Mouse (Mus musculus): ENCODE measurements around the gene Fbxo47.

Gene Fbxo47

DNA sequence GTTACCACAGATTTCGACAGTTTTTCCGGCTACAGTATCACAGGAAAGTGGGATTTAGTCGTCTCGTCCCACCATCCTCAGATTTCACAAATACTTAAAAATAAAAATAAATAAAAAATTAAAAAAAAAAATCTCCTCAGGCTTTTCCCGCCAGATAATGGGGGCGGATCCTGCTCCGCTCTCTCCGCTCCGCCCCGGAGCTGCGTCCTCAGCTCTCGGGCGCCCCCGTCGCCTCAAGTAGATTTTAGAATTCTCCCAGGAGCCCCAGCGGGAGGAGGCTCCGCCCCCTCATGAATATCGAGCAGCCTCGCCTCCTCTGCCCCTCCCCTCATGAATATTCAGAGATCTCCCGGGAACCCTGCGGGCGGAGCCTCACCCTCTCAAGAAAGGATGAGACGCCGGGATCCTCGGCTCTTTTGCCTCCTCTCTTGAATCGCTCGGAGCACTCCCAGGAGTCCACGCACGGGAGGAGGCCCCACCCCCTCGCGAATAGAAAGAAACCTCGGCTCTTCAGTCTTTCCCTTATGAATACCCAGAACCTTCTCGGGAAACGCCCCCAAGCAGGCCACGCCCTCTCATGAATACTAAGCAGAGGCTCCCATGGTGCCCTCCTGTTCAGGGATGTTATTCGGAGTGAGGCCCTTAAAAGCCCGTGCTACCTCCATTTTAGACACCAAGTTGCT, at the start of gene Fbxo47:
Fbxo47 (minus strand) TSS at position 237 of the 683 bp plus-strand sequence.
- POLR2A ChIA-PET: interaction anchor here (0.5 to 4.9 kb wide), 161 partner anchors 9 to 904 kb away, joined by 3 to 57 read pairs (median 4); partner anchors contain the start of genes 1700001P01Rik (in 3 of the 4), B230217C12Rik (in 3 of the 4), Lasp1 (in 3 of the 4) and Rpl19 (in 3 of the 4)
- CTCF ChIA-PET: interaction anchor here (0.5 to 2.8 kb wide), 22 partner anchors 16 to 562 kb away, joined by 3 to 13 read pairs (median 4); partner anchors contain the start of genes Arl5c (in 1 of the 4) and Grb7 (in 1 of the 4)

DNA sequence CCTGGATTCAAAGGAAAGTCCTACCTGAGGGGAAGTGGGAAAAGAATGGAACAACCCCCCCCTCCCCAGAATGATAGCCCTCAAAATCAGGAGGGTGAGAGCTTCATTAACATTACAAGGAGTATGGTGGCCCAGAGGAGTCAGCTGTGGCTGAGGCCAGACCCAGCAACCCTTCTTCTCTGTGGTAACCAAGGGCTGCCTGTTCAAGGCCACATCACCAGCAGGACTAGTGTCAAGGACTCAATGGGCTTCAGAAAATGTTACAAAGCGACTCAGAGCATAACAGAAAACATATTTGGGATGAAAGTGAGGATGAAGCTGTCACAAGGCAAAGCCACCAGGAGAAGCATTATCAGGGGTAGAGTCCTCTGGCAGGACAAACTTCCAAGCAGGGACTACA, 49.6 kb upstream of the Fbxo47 start:
- POLR2A ChIA-PET: interaction anchor here in 3 of 4 experiments (0.6 to 3.5 kb wide), 27 partner anchors 9 to 219 kb away, joined by 3 to 12 read pairs (median 4); partner anchors contain the start of genes Fbxo47 (in 1 of the 3), Rpl19 (in 1 of the 3) and Rpl23 (in 1 of the 3)
- CTCF ChIA-PET: interaction anchor here in 3 of 4 experiments (0.6 to 1.8 kb wide), 12 partner anchors 11 to 385 kb away, joined by 3 to 6 read pairs (median 4); no protein-coding TSS in a partner anchor

DNA sequence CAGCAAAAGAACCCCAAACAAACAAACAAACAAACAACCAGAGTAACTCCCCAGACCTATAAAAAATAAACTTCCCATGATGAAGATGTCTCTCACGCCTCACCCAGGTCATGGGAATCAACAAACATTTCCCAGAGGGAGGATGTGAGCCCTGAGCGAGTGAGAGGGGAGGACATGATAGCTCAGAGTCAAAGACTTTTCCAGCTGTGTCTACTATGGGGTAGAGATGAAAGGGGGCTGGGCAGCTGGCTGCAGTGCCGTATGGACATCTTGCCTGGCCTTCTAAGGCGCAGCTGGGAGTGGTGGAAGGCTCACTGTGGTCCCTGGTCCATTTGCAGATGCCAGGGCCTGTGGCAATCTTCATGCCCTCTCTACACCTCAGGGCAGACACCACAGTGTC, 45.0 kb upstream of the Fbxo47 start:
- ChIA-PET POLR2A (interaction anchor here in 1 of 4 experiments (0.8 to 1.3 kb wide), 2 partner anchors 10 to 13 kb away, joined by 3 to 4 read pairs; no protein-coding TSS in a partner anchor), CTCF (interaction anchor here in 2 of 4 experiments (0.6 to 0.7 kb wide), 3 partner anchors 27 to 116 kb away, joined by 3 to 4 read pairs (median 3); no protein-coding TSS in a partner anchor)

DNA sequence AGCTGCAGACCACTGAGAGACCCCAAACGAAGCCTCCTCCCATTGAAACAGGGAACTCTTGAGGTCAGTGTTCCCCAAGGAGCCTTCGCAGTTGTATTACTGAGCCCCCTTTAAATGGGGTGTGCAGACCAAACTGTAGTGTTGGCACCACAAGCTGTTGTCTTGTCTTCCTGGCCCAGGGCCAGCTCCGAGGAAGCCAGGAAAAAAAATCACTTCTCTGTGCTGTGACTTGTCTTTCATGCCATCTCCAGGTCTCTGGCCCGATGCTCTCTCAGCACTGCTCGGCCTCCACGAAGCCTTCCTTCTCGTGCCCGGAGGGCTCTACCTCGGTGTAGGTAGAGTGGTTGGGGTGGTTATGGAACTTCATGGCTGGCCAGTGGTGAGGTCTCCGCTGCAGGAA, 40.3 kb upstream of the Fbxo47 start:
- POLR2A ChIA-PET: interaction anchor here in 2 of 4 experiments (0.8 to 2.0 kb wide), 9 partner anchors 14 to 149 kb away, joined by 3 to 8 read pairs (median 5); partner anchors contain the start of genes Fbxo47 (in 2 of the 2) and 1700001P01Rik (in 1 of the 2)
- CTCF ChIA-PET: interaction anchor here (0.5 to 1.9 kb wide), 5 partner anchors 12 to 71 kb away, joined by 3 to 8 read pairs (median 6); no protein-coding TSS in a partner anchor

DNA sequence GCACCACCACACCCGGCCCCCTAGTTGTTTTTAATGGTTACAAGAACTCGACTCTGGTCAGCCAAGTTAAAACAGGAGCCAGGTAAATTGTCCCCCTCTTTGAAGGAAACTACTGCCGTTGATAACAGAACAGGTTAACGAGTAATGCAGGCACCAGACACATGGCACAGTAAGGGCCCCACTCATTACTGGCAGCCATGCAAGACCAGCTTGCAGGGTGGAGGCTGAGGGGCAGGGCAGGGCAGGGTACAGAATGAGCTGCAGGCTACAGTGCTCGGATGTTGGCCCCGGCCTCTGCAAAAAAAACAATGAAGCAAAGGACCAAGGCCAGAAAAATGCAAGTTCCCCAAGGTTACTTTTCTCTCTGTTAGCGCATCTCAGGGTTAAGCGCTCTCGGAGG, 39.7 kb upstream of the Fbxo47 start:
- CTCF ChIA-PET: interaction anchor here (0.5 to 2.3 kb wide), 7 partner anchors 13 to 79 kb away, joined by 3 to 8 read pairs (median 6); no protein-coding TSS in a partner anchor
- POLR2A ChIA-PET: interaction anchor here in 3 of 4 experiments (0.6 to 2.2 kb wide), 25 partner anchors 9 to 267 kb away, joined by 3 to 9 read pairs (median 3); partner anchors contain the start of genes Fbxo47 (in 2 of the 3), 1700001P01Rik (in 1 of the 3), Psmb3 (in 1 of the 3) and Rpl19 (in 1 of the 3)

- POLR2A ChIA-PET: interaction anchor here in 3 of 4 experiments (0.6 to 3.2 kb wide), 23 partner anchors 10 to 259 kb away, joined by 3 to 16 read pairs (median 4); partner anchors contain the start of genes Rpl19 (in 3 of the 3), Arl5c (in 1 of the 3) and Fbxo47 (in 1 of the 3)
- CTCF ChIA-PET: interaction anchor here in 2 of 4 experiments (1.2 kb wide), 3 partner anchors 54 to 87 kb away, joined by 3 to 6 read pairs (median 4); no protein-coding TSS in a partner anchor
Observed at GRCm38 (mm10) chr11:97915974-97916503, 32.1 kb upstream of the Fbxo47 start.

GRCm38 (mm10) chr11:97915471-97915870, 31.5 kb upstream of the Fbxo47 start:
- ChIA-PET POLR2A (interaction anchor here (0.6 to 3.2 kb wide), 25 partner anchors 9 to 382 kb away, joined by 3 to 16 read pairs (median 4); partner anchors contain the start of genes Rpl19 (in 2 of the 4), B230217C12Rik (in 1 of the 4) and Fbxo47 (in 1 of the 4)), CTCF (interaction anchor here in 3 of 4 experiments (0.7 to 2.3 kb wide), 5 partner anchors 12 to 182 kb away, joined by 3 to 9 read pairs (median 4); no protein-coding TSS in a partner anchor)

DNA sequence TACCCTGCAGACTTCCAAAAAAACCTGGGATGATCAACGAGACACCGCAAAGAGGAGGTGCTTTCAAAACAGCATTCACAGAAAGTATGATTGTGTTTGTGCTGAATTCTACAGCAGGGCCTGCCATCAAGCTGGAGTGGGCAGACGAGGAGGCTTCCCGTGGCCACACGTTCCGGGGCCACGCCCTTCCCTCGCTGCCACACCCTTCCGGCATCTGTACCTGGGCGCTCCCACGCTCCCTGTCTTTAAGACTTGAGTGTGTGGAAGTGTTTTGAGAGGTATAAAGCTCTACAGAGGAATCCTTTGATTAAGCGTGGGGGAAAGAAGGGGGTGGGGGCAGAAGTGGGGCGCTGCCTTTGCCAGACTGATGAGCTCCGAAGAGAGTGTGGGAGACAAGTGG, 29.2 kb upstream of the Fbxo47 start:
- ChIA-PET CTCF (interaction anchor here in 1 of 4 experiments (0.8 to 2.3 kb wide), 2 partner anchors 13 to 107 kb away, joined by 4 to 9 read pairs; no protein-coding TSS in a partner anchor), POLR2A (interaction anchor here in 3 of 4 experiments (0.7 to 1.9 kb wide), 6 partner anchors 13 to 147 kb away, joined by 3 to 6 read pairs (median 4); partner anchors contain the start of genes Fbxo47 (in 2 of the 3), Cwc25 (in 1 of the 3) and Rpl19 (in 1 of the 3))

DNA sequence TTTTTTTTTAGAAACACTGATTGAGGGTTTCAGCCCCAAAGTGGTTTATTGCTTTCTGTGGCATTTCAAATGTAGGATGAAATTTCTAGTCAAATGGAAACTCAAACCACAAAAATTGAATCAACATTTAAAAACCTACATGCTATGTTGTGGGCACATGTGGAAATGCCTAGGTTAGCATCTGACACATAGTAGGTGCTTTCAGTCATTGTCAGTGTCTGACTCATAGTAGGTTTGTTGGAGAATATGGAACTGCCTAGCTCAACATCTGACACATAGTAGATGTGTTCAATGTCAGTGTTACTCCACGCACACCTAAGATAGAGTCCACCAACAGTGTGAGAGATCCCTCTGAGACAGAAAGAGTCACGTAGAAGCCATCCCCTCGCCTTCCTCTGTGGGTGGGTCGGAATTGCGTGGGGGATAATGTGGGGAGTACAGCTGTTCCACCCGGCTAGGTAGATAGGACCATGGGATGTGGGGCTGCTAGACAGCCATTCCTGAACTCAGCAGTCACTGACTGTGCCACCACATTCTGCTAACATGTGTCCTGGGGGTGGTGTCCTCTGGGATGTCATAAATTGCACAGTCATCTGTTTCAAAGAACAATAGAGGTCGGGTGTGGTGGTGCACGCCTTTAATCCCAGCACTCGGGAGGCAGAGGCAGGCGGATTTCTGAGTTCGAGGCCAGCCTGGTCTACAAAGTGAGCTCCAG, 24.8 kb upstream of the Fbxo47 start:
- POLR2A ChIA-PET: interaction anchor here in 3 of 4 experiments (0.6 to 2.7 kb wide), 13 partner anchors 9 to 619 kb away, joined by 3 to 9 read pairs (median 4); partner anchors contain the start of gene Fbxo47 (in 1 of the 3)
- CTCF ChIA-PET: interaction anchor here in 3 of 4 experiments (0.6 to 2.3 kb wide), 4 partner anchors 9 to 64 kb away, joined by 3 to 7 read pairs (median 3); no protein-coding TSS in a partner anchor

DNA sequence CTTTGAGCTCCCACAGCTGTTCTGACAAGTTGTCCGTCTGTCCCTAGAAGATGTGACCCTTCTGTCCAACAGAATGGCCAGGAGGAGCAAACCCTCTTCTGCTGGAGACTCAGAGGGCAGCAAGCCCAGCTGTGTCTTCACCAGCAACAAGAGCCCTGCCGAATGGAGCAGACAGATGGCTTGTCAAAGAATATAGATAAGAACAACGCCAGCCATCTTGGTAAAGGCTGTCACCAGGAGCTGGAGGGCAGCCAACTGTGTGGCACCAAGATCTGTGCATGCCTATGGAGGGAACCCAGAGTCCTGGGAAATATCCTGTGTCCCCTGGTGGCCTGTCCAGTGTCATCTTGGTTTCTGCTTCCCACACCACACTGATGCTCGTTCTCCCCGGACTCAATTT, 24.0 kb upstream of the Fbxo47 start:
- ChIA-PET POLR2A (interaction anchor here in 3 of 4 experiments (0.6 to 2.7 kb wide), 5 partner anchors 8 to 351 kb away, joined by 3 to 9 read pairs (median 4); partner anchors contain the start of gene Fbxo47 (in 1 of the 3)), CTCF (interaction anchor here in 2 of 4 experiments (0.6 to 2.3 kb wide), 4 partner anchors 8 to 181 kb away, joined by 3 to 7 read pairs (median 6); no protein-coding TSS in a partner anchor)

DNA sequence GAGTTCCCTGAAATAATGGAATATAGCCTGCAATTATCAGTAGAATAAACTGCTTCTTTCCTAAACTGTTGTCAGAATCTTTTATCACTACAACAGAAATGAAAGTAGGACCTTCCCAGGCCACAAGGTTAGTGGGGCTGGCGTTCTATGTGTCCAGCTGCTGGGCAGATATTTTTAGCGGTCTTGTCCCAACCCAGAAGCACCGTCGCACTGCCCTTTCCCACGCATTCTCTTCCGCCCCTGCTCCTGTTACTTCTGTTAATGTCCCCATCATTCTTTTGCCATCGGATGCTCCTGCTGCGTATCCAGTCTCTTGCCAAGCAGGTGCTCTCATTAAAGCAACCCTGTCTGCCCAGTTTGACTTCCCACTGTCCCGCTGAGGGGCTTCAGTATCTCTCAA, 23.0 kb upstream of the Fbxo47 start:
- POLR2A ChIA-PET: interaction anchor here in 3 of 4 experiments (1.2 to 2.6 kb wide), 6 partner anchors 8 to 74 kb away, joined by 3 to 16 read pairs (median 6); no protein-coding TSS in a partner anchor
- CTCF ChIA-PET: interaction anchor here in 1 of 4 experiments (0.8 to 1.8 kb wide), 4 partner anchors 43 to 96 kb away, joined by 3 read pairs; partner anchors contain the start of gene Plxdc1

GRCm38 (mm10) chr11:97905941-97906340, 22.0 kb upstream of the Fbxo47 start:
- POLR2A ChIA-PET: interaction anchor here in 3 of 4 experiments (0.6 to 2.6 kb wide), 30 partner anchors 8 to 465 kb away, joined by 3 to 16 read pairs (median 4); partner anchors contain the start of genes Fbxo47 (in 2 of the 3), Rpl23 (in 2 of the 3), Arl5c (in 1 of the 3) and Fbxl20 (in 1 of the 3)
- CTCF ChIA-PET: interaction anchor here (0.6 to 2.1 kb wide), 13 partner anchors 21 to 1382 kb away, joined by 3 to 19 read pairs (median 3); partner anchors contain the start of genes Fbxl20 (in 1 of the 4) and Plxdc1 (in 1 of the 4)

DNA sequence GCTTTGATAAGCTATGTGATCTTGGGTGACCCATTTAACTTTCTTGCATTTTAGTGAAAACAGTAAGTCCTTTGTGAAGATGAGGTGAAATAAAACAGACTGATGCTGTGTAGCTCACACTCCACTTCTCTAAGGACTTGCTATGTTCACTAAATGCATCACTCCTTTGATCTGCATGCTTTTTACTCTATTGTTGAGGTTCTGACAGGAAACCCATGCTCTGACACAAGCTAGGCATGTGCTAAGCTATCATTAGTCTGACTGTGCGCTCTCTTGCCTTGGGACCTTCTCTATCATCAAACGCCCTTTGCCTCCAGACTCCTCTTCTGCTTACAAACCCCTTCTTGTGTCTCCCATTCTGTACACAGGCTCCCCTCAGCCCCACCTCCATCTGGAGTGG, 21.6 kb upstream of the Fbxo47 start:
- ChIA-PET CTCF (interaction anchor here (0.5 to 2.1 kb wide), 12 partner anchors 31 to 1382 kb away, joined by 3 to 7 read pairs (median 3); partner anchors contain the start of gene Plxdc1 (in 1 of the 4)), POLR2A (interaction anchor here in 3 of 4 experiments (0.7 to 2.6 kb wide), 26 partner anchors 8 to 245 kb away, joined by 3 to 16 read pairs (median 3); partner anchors contain the start of genes Fbxo47 (in 2 of the 3), Arl5c (in 1 of the 3), Fbxl20 (in 1 of the 3) and Lasp1 (in 1 of the 3))

GRCm38 (mm10) chr11:97904801-97905200, 20.8 kb upstream of the Fbxo47 start:
- POLR2A ChIA-PET: interaction anchor here in 3 of 4 experiments (0.7 to 2.6 kb wide), 9 partner anchors 10 to 50 kb away, joined by 3 to 16 read pairs (median 5); partner anchors contain the start of gene Fbxo47 (in 1 of the 3)
- CTCF ChIA-PET: interaction anchor here in 3 of 4 experiments (0.5 to 2.1 kb wide), 3 partner anchors 68 to 161 kb away, joined by 3 to 7 read pairs (median 3); no protein-coding TSS in a partner anchor

DNA sequence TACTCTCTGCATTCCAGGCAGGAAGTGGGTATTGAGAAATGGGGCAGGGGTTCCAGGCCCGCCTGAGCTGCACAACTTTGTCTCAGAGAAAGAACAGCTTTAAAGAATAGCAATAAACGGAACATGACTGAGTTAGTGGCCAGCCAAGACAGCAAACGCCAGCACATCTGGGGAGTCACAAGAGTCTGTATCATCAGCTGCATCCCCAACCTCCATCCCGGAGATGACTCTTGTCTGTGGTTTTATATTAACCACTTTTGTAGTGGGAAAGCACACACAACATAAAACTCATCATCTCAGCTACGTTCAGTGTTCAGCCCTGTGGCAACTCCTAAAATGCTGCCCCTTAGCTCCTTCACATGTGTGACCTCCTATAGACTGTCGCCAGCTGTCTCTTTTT, 17.9 kb upstream of the Fbxo47 start:
- ChIA-PET POLR2A (interaction anchor here (0.6 to 1.8 kb wide), 9 partner anchors 14 to 119 kb away, joined by 3 to 5 read pairs (median 3); partner anchors contain the start of genes B230217C12Rik (in 1 of the 4), Fbxo47 (in 1 of the 4) and Rpl23 (in 1 of the 4)), CTCF (interaction anchor here in 3 of 4 experiments (0.5 to 0.9 kb wide), 4 partner anchors 27 to 270 kb away, joined by 3 to 4 read pairs (median 3); no protein-coding TSS in a partner anchor)

GRCm38 (mm10) chr11:97899822-97900221, 15.9 kb upstream of the Fbxo47 start:
- ChIA-PET POLR2A (interaction anchor here (0.5 to 1.5 kb wide), 19 partner anchors 8 to 175 kb away, joined by 3 to 8 read pairs (median 4); partner anchors contain the start of genes Fbxo47 (in 3 of the 4), Lasp1 (in 1 of the 4) and Rpl23 (in 1 of the 4)), CTCF (interaction anchor here (0.5 to 2.0 kb wide), 64 partner anchors 8 to 1628 kb away, joined by 3 to 31 read pairs (median 4); partner anchors contain the start of genes Plxdc1 (in 4 of the 4), Arl5c (in 1 of the 4), Cacnb1 (in 1 of the 4) and Cwc25 (in 1 of the 4))
